Mouse (Mus musculus) testis, adult 2 months (tissue): ENCODE results near the gene Mdga1. TPM values are rescaled to one million over a fixed set of nuclear protein-coding genes. Genes with fewer than 3 reads are reported as not detected.

ENCODE experiments used
- H3K27ac ChIP-seq: fragments of 200-500 bp; 2 replicates; pipeline ENCODE4 v1.5.1; 2012; ENCODE audit warnings: low read depth, low read length; ENCODE audit not compliant: control insufficient read depth, insufficient read depth
- H3K27me3 ChIP-seq: fragments of 200-500 bp; 2 replicates; pipeline ENCODE4 v1.6.1; 2012; ENCODE audit warnings: mild to moderate bottlenecking, low read length, moderate library complexity; ENCODE audit not compliant: control insufficient read depth, insufficient read depth
- H3K36me3 ChIP-seq: fragments of 200-500 bp; 2 replicates; pipeline ENCODE4 v1.6.1; 2012; ENCODE audit warnings: mild to moderate bottlenecking, low read length; ENCODE audit not compliant: control insufficient read depth, insufficient read depth
- H3K4me1 ChIP-seq: fragments of 200-500 bp; 2 replicates; pipeline ENCODE4 v1.6.1; 2012; ENCODE audit warnings: low read length; ENCODE audit not compliant: control insufficient read depth, insufficient read depth
- H3K4me3 ChIP-seq: fragments of 200-500 bp; 2 replicates; pipeline ENCODE4 v1.5.1; 2012; ENCODE audit warnings: low read depth, mild to moderate bottlenecking, low read length, moderate library complexity, mixed read lengths; ENCODE audit not compliant: control insufficient read depth
- CTCF ChIP-seq: fragments of 200-500 bp; IDR thresholded peaks from 2 replicates; pipeline ENCODE4 v1.5.1; 2012; ENCODE audit warnings: low read depth, mild to moderate bottlenecking, inconsistent platforms, low read length, moderate library complexity; ENCODE audit not compliant: control insufficient read depth, insufficient read depth, insufficient replicate concordance
- POLR2A ChIP-seq: fragments of 200-500 bp; IDR thresholded peaks from 2 replicates; pipeline ENCODE4 v1.6.1; 2012; ENCODE audit warnings: low read depth, mild to moderate bottlenecking, inconsistent platforms, low read length, moderate library complexity; ENCODE audit not compliant: control insufficient read depth
- polyA plus RNA-seq: library from polyadenylated mRNA; depleted of rRNA; stranded (reverse); fragments of >200 nt; gene quantifications from 2 replicates; pipeline ENCODE4 v1.2.3, GENCODE M21; 2012

The Mdga1 gene
- polyA plus RNA-seq, 1 experiment: 0.42 TPM

GRCm38 (mm10) chr17:29824208-29824509, 145.7 kb downstream of the Mdga1 start:
- no peak overlapping the region for H3K4me3 ChIP-seq
- H3K36me3 ChIP-seq: no peaks in the 10 kb centered on the region
- TF ChIP-seq CTCF (no peak), POLR2A (no peak)
- H3K27ac ChIP-seq: no peak overlapping the region
- H3K27me3 ChIP-seq: no peaks in the 10 kb centered on the region
- H3K4me1 ChIP-seq: no peaks in the 10 kb centered on the region; the same call in 1 of the 2 replicates

- no peak overlapping the region for H3K4me3 ChIP-seq
- no peaks in the 10 kb centered on the region for H3K36me3 ChIP-seq
- no peak overlapping the region for H3K27ac ChIP-seq
- H3K27me3 ChIP-seq: no peaks in the 10 kb centered on the region
- no peaks in the 10 kb centered on the region; the same call in 1 of the 2 replicates for H3K4me1 ChIP-seq
- TF ChIP-seq POLR2A (no peak), CTCF (no peak)
Measured at GRCm38 (mm10) chr17:29823439-29824207, 146.3 kb downstream of the Mdga1 start.

- TF ChIP-seq POLR2A: no peak
- no peak for TF ChIP-seq CTCF
- H3K27me3 ChIP-seq: no peaks in the 10 kb centered on the region
Measured at GRCm38 (mm10) chr17:29819608-29820007, 150.3 kb downstream of the Mdga1 start.

GRCm38 (mm10) chr17:29818989-29819388, 150.9 kb downstream of the Mdga1 start:
- no peaks in the 10 kb centered on the region for H3K36me3 ChIP-seq
- no peaks in the 10 kb centered on the region; the same call in 1 of the 2 replicates for H3K4me1 ChIP-seq
- TF ChIP-seq POLR2A (no peak), CTCF (no peak)
- H3K4me3 ChIP-seq: no peak overlapping the region
- no peaks in the 10 kb centered on the region for H3K27me3 ChIP-seq
- H3K27ac ChIP-seq: no peak overlapping the region

More at GRCm38 (mm10) chr17:29819608-29820007, 150.3 kb downstream of the Mdga1 start:
- Histone ChIP-seq H3K36me3 (no peaks in the 10 kb centered on the region), H3K27ac (no peak overlapping the region), H3K4me1 (no peaks in the 10 kb centered on the region; the same call in 1 of the 2 replicates), H3K4me3 (no peak overlapping the region)

- H3K4me1 ChIP-seq: no peaks in the 10 kb centered on the region; the same call in 1 of the 2 replicates
- H3K27me3 ChIP-seq: no peaks in the 10 kb centered on the region
- TF ChIP-seq POLR2A (no peak), CTCF (no peak)
- no peaks in the 10 kb centered on the region for H3K36me3 ChIP-seq
- H3K4me3 ChIP-seq: no peak overlapping the region
- no peak overlapping the region for H3K27ac ChIP-seq
Measured at GRCm38 (mm10) chr17:29818264-29818945, 151.5 kb downstream of the Mdga1 start.

- TF ChIP-seq CTCF (no peak), POLR2A (no peak)
Measured at GRCm38 (mm10) chr17:29814758-29815157, 155.1 kb downstream of the Mdga1 start.

GRCm38 (mm10) chr17:29813328-29813727, 156.6 kb downstream of the Mdga1 start:
- no peaks in the 10 kb centered on the region for H3K27me3 ChIP-seq
- H3K4me3 ChIP-seq: no peak overlapping the region
- no peaks in the 10 kb centered on the region for H3K4me1 ChIP-seq
- TF ChIP-seq CTCF (no peak), POLR2A (no peak)
- no peak overlapping the region for H3K27ac ChIP-seq
- no peaks in the 10 kb centered on the region for H3K36me3 ChIP-seq

More at GRCm38 (mm10) chr17:29814758-29815157, 155.1 kb downstream of the Mdga1 start:
- Histone ChIP-seq H3K4me3 (no peak overlapping the region), H3K27me3 (no peaks in the 10 kb centered on the region), H3K36me3 (no peaks in the 10 kb centered on the region), H3K4me1 (no peaks in the 10 kb centered on the region), H3K27ac (no peak overlapping the region)
